Mouse (Mus musculus): ENCODE data around the gene Lhx2. TPM values are rescaled to one million over a fixed set of nuclear protein-coding genes. Genes with fewer than 3 reads are reported as not detected.

The Lhx2 gene
- polyA plus RNA-seq, 1 experiment from 2014 or later, result 4.3 TPM

DNA sequence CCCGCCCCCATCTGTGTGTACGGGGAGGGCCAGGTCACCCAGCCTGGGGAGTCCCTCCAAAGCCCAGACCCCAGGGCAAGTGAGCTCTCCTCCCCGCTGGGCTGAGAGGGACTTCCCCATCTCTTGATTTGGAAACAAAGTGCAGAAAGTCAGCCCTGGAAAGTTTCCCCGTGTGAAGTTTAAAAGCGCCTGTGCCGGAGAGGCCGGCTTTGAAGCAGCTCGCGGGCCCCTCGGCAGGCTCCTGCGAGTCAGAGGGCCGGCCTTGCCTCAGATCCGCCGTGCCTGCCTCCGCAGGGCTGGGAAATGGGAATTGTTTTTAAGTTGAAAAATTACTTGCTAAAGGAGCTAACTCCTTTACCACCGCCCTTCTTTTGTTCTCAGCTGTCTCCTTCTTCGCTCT is 2.5 kb upstream of the Lhx2 start:
- H3K4me2 ChIP-seq, result no peak overlapping the region

GRCm38 (mm10) chr2:38337091-38337640 is 1.9 kb upstream of the Lhx2 start:
- under 1% methylated on average over 6 of the region's 6 CpGs for WGBS
- no peak for ATAC-seq (ENCODE audit: low read depth)
- peaks cover 96% of the 10 kb centered on the region for H3K27me3 ChIP-seq

More for the DNA sequence above, 2.5 kb upstream of the Lhx2 start:
- Histone ChIP-seq H3K36me3 (no peaks in the 10 kb centered on the region), H3K9ac (no peak overlapping the region), H3K27ac (replicated peaks) (no peak overlapping the region), H3K4me1 (replicated peaks) (peaks cover 10% of the 10 kb centered on the region), H3K27me3 (peaks cover 96% of the 10 kb centered on the region), H3K9me3 (no peaks in the 10 kb centered on the region), H3K4me3 (no peak overlapping the region)
- no peak for ATAC-seq (ENCODE audit: low read depth)
- WGBS, result under 1% methylated on average over 17 of the region's 17 CpGs

GRCm38 (mm10) chr2:38337681-38338080 is 1.4 kb upstream of the Lhx2 start:
- Histone ChIP-seq H3K9me3 (no peaks in the 10 kb centered on the region), H3K4me1 (replicated peaks) (peaks cover 10% of the 10 kb centered on the region), H3K27ac (replicated peaks) (no peak overlapping the region), H3K4me3 (no peak overlapping the region), H3K27me3 (peaks cover 99% of the 10 kb centered on the region), H3K36me3 (no peaks in the 10 kb centered on the region), H3K9ac (no peak overlapping the region), H3K4me2 (no peak overlapping the region)
- 8% methylated on average over 5 of the region's 5 CpGs for WGBS
- no peak for ATAC-seq (ENCODE audit: low read depth)

More at GRCm38 (mm10) chr2:38337091-38337640, 1.9 kb upstream of the Lhx2 start:
- Histone ChIP-seq H3K9ac (no peak overlapping the region), H3K4me1 (replicated peaks) (peaks cover 10% of the 10 kb centered on the region), H3K27ac (replicated peaks) (no peak overlapping the region), H3K4me3 (no peak overlapping the region), H3K9me3 (no peaks in the 10 kb centered on the region), H3K36me3 (no peaks in the 10 kb centered on the region), H3K4me2 (no peak overlapping the region)

DNA sequence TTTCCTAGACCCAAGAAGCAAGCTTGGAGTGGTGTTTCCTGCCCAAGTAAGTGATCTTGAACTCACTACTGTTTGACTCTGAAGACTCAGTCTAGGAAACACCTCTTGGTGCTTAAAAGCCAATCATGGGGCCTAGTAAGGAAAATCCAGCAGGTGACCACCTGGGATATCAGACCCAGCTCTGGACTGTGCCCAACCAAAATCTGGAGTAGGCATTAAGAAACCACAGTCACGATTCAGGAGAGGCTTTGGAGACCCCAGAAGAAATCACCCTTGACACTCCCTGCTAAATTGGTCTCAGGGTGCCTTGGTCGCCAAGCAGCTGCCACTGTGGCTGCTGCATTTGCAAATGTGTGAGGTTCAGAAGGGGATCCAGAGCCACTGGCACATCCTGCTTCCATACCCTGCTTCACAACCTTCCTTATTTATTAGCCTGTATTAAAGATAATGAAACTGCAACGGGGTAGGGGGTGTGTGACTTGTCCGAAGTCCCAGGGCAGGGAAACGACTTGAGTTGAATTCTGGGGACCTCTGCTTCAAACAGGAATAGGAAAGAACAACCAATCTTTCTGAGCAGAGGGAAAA is 641 bp upstream of the Lhx2 start:
- H3K9ac ChIP-seq, result no peak overlapping the region
- WGBS, result 3% methylated on average over 5 of the region's 5 CpGs

GRCm38 (mm10) chr2:38339910-38340625 is 987 bp downstream of the Lhx2 start:
- Histone ChIP-seq H3K4me1 (replicated peaks) (peaks cover 10% of the 10 kb centered on the region), H3K9ac (0 out of 2 replicates have a peak overlapping the region, but pooled peaks have one; percentile 61), H3K4me3 (peak overlapping the region; percentile 37), H3K4me2 (peak overlapping the region; percentile 64), H3K27ac (replicated peaks) (no peak overlapping the region), H3K9me3 (no peaks in the 10 kb centered on the region), H3K27me3 (peaks cover 100% of the 10 kb centered on the region), H3K36me3 (no peaks in the 10 kb centered on the region)
- under 1% methylated on average over 9 of the region's 9 CpGs for WGBS
- ATAC-seq (ENCODE audit: low read depth), result no peak

More for the DNA sequence above, 641 bp upstream of the Lhx2 start:
- no peaks in the 10 kb centered on the region for H3K36me3 ChIP-seq
- H3K9me3 ChIP-seq, result no peaks in the 10 kb centered on the region
- H3K4me3 ChIP-seq, result peak overlapping the region; percentile 37
- peaks cover 10% of the 10 kb centered on the region for H3K4me1 ChIP-seq (replicated peaks)
- ATAC-seq (ENCODE audit: low read depth), result no peak
- H3K27me3 ChIP-seq, result peaks cover 99% of the 10 kb centered on the region
- H3K4me2 ChIP-seq, result peak overlapping the region; percentile 64
- H3K27ac ChIP-seq (replicated peaks), result no peak overlapping the region

- Histone ChIP-seq H3K4me2 (no peak overlapping the region), H3K4me3 (0 out of 2 replicates have a peak overlapping the region, but pooled peaks have one; percentile 1)
- no peak for ATAC-seq (ENCODE audit: low read depth)
These were observed 1.6 kb downstream of the Lhx2 start for GRCm38 (mm10) chr2:38340626-38341200.

GRCm38 (mm10) chr2:38343573-38343972 is 4.5 kb downstream of the Lhx2 start:
- Histone ChIP-seq H3K4me1 (replicated peaks) (peaks cover 24% of the 10 kb centered on the region), H3K9me3 (no peaks in the 10 kb centered on the region), H3K36me3 (no peaks in the 10 kb centered on the region), H3K4me2 (no peak overlapping the region), H3K4me3 (no peak overlapping the region), H3K9ac (no peak overlapping the region), H3K27ac (replicated peaks) (no peak overlapping the region), H3K27me3 (peaks cover 100% of the 10 kb centered on the region)
- ATAC-seq (ENCODE audit: low read depth), result no peak
- 9% methylated on average over 1 of the region's 1 CpGs for WGBS

More at GRCm38 (mm10) chr2:38340626-38341200, 1.6 kb downstream of the Lhx2 start:
- no peak overlapping the region for H3K27ac ChIP-seq (replicated peaks)
- peaks cover 10% of the 10 kb centered on the region for H3K4me1 ChIP-seq (replicated peaks)
- peaks cover 100% of the 10 kb centered on the region for H3K27me3 ChIP-seq
- WGBS, result under 1% methylated on average over 10 of the region's 10 CpGs
- no peak overlapping the region for H3K9ac ChIP-seq
- no peaks in the 10 kb centered on the region for H3K9me3 ChIP-seq
- H3K36me3 ChIP-seq, result no peaks in the 10 kb centered on the region

DNA sequence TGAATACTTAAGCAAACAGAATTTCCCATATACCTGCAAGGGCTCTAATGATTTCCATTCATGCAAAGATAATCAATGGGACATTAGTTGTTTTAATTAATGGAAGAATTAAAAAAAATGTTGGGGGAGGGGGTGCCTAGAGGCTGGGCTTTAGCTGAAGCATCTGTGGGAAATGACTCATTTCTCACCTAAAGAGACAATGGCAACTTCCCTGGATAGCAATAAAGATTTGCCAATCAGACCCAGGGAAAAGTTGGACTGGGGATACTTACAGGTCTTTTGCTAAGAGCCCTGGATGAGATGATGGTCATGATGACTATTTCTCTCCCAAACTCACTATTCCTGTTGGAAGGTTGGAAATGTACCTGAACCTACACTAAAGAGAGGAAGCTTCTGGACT is 5.6 kb downstream of the Lhx2 start:
- Histone ChIP-seq H3K27me3 (peaks cover 100% of the 10 kb centered on the region), H3K4me2 (no peak overlapping the region), H3K36me3 (no peaks in the 10 kb centered on the region), H3K27ac (replicated peaks) (no peak overlapping the region), H3K4me1 (replicated peaks) (peaks cover 18% of the 10 kb centered on the region), H3K9me3 (no peaks in the 10 kb centered on the region), H3K4me3 (no peak overlapping the region), H3K9ac (no peak overlapping the region)
- no peak for ATAC-seq (ENCODE audit: low read depth)

DNA sequence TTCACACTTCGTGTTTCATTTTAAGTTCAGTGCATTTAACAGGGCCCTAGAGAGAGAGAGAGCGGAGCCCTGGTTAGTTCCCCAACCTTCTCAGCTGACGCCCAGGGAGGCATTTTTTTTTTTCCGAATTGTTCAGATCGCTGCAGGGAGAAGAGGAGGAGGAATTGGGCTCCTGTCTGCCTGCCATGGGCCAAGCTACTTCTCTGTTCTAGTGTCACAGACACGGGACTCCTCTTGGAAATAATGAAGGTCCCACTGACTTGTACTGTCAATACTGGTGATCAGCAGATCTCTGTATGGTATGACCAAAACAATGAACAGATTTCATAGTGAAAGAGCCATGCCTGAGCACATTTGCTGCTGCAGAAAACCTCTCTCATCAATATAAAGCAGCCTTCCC is 7.3 kb downstream of the Lhx2 start:
- Histone ChIP-seq H3K4me2 (no peak overlapping the region), H3K9ac (no peak overlapping the region), H3K4me3 (no peak overlapping the region), H3K27me3 (peaks cover 100% of the 10 kb centered on the region), H3K36me3 (no peaks in the 10 kb centered on the region), H3K9me3 (no peaks in the 10 kb centered on the region), H3K27ac (replicated peaks) (no peak overlapping the region), H3K4me1 (replicated peaks) (peaks cover 33% of the 10 kb centered on the region)
- ATAC-seq (ENCODE audit: low read depth), result no peak
- 1% methylated on average over 6 of the region's 6 CpGs for WGBS

GRCm38 (mm10) chr2:38346881-38347764 is 8.0 kb downstream of the Lhx2 start:
- H3K4me2 ChIP-seq, result peak overlapping the region; percentile 53
- H3K9ac ChIP-seq, result peak overlapping the region; percentile 52; the same call in 1 of the 2 replicates
- peaks cover 40% of the 10 kb centered on the region for H3K4me1 ChIP-seq (replicated peaks)
- H3K27ac ChIP-seq (replicated peaks), result no peak overlapping the region
- ATAC-seq (ENCODE audit: low read depth), result no peak
- no peak overlapping the region for H3K4me3 ChIP-seq
- peaks cover 100% of the 10 kb centered on the region for H3K27me3 ChIP-seq
- no peaks in the 10 kb centered on the region for H3K9me3 ChIP-seq
- under 1% methylated on average over 15 of the region's 15 CpGs for WGBS
- no peaks in the 10 kb centered on the region for H3K36me3 ChIP-seq

GRCm38 (mm10) chr2:38347811-38348551 is 8.9 kb downstream of the Lhx2 start:
- Histone ChIP-seq H3K4me1 (replicated peaks) (peaks cover 42% of the 10 kb centered on the region), H3K4me3 (peak overlapping the region; percentile 29), H3K36me3 (no peaks in the 10 kb centered on the region), H3K27me3 (peaks cover 100% of the 10 kb centered on the region), H3K9ac (peak overlapping the region; percentile 52), H3K4me2 (peak overlapping the region; percentile 53), H3K9me3 (no peaks in the 10 kb centered on the region), H3K27ac (replicated peaks) (no peak overlapping the region)
- no peak for ATAC-seq (ENCODE audit: low read depth)
- under 1% methylated on average over 54 of the region's 54 CpGs for WGBS

Data from neural tube, embryonic 13.5 days (tissue).